Mouse (Mus musculus) thymus, adult 2 months (tissue): Measurements from ENCODE around the gene Cryz.

ENCODE experiments used
- CTCF ChIP-seq: fragments of 200-500 bp; IDR thresholded peaks from 2 replicates; pipeline ENCODE4 v1.5.1; 2012; ENCODE audit warnings: mild to moderate bottlenecking, control low read depth, low read length, moderate library complexity, borderline replicate concordance; ENCODE audit not compliant: control insufficient read depth, poor library complexity, insufficient read depth; ENCODE audit errors: extremely low read depth
- POLR2A ChIP-seq: fragments of 200-500 bp; IDR thresholded peaks from 2 replicates; pipeline ENCODE4 v1.6.1; 2012; ENCODE audit warnings: mild to moderate bottlenecking, low read length, control low read depth, moderate library complexity; ENCODE audit not compliant: control insufficient read depth, poor library complexity, insufficient read depth; ENCODE audit errors: extremely low read depth

- TF ChIP-seq CTCF = no peak
- TF ChIP-seq POLR2A = no peak
Measured at GRCm38 (mm10) chr3:154664636-154665035, 68.1 kb downstream of the Cryz start.
